Mouse (Mus musculus) ES-Bruce4 (cell line): ENCODE results near the gene Samd10.

Experiments used
- CTCF ChIP-seq: IDR thresholded peaks from one replicate; pipeline ENCODE4 v1.8.1; 2011; ENCODE audit warnings: low read depth, low read length
- EP300 ChIP-seq: IDR thresholded peaks from 2 replicates; pipeline ENCODE4 v1.6.1; 2011; ENCODE audit warnings: low read depth, low read length; ENCODE audit not compliant: insufficient read depth
- POLR2A ChIP-seq: IDR thresholded peaks from one replicate; pipeline ENCODE4 v1.8.1; 2011; ENCODE audit warnings: low read length; ENCODE audit not compliant: insufficient read depth

DNA sequence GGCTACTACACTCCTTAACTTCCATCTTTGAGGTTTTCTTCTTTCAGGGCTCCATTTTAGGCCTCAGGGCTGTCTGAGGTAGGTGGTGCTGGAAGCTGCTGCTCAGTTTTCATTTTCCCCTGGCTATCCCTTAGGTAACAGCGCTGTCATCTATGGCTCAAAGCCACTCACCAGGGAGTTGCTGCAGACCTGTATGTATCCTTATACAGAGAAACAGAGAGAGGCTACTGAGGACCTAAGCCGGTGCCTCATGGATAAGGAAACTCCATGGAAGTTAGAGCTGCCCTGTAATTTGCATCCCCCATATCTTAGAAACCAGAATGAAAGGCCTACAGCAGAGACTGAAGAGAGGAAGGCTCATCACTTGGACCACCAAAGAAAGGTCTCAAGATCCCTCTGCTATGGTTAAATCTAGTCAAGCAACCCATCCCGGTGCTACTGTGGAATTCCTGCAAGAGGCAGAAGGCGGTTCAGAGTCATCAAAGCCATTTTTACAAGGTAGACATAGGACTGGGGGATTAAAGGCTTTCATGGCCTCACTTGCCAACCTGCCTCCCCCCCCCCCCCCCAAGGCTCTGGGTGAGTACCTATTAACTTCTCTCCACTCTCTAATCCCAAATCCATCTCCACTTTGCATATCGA, 18.8 kb downstream of the Samd10 start:
- no peak for TF ChIP-seq CTCF
- no peak for TF ChIP-seq POLR2A
- no peak for TF ChIP-seq EP300
